Mouse (Mus musculus) layer of hippocampus, postnatal 10 days (tissue): ENCODE results near the gene Rnf222. TPM values are rescaled to one million over a fixed set of nuclear protein-coding genes. Genes with fewer than 3 reads are reported as not detected.
A peak's percentile ranks its signal among the peaks of the same experiment; 100 is the strongest.

Experiments used
- DNase-seq, 2 experiments: peaks; one replicate each; pipeline ENCODE4 v3.0.0; 2021; ENCODE audit warnings: low spot score in 2 of 2
- long read RNA-seq: library from polyadenylated mRNA; stranded (forward); transcript quantifications from one replicate; pipeline ENCODE4 v2.0.0, GENCODE M21; 2023
- total RNA-seq, 2 experiments: library from RNA; stranded (reverse); gene quantifications; 2 replicates each; pipeline ENCODE4 v1.2.3; 2021

The Rnf222 gene
- total RNA-seq, result not detected
- long read RNA-seq, result 0 reads

DNA sequence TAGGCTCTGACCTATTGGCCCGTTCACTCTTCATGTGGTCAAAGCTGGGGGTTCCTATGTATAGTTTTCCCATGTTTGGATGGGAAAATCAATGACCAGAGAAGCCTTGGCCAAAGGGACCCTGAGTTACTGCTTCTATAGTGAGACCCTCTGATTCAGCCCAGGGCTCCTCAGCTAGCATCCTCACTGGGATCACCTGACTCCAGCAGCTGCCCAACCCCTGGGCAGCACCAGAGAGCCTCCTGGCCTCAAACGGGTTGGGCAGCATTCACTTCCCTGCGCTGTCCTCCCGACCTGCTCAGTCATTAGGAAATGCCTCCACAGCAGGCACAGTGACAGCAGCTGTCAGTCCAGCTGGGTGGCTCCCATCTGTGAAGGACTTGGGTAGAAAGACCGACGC lies at the start of gene Rnf222:
Gene Rnf222, plus strand, starts transcription at position 301 of the 400 bp plus-strand sequence.
- DNase-seq, result no peak

DNA sequence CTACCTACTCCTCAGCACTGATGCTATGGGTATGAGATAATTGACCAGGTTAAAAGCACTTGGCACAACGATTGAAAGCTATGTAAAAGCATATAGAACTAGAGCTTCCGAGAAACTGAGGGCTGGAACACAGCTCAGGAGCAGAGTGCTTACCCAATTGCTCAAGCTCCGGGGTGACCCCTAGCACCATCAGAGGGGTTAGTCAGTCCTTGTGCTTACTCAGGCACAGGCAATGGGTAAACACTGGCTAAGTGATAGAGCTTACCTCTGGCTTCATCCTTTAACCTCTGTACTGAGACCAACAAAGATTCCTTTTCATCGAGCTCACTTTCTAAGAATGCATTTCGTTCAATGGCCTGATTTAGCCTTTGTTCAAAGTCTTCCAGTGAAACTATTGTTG lies 48.7 kb upstream of the Rnf222 start:
- no peak for DNase-seq

DNA sequence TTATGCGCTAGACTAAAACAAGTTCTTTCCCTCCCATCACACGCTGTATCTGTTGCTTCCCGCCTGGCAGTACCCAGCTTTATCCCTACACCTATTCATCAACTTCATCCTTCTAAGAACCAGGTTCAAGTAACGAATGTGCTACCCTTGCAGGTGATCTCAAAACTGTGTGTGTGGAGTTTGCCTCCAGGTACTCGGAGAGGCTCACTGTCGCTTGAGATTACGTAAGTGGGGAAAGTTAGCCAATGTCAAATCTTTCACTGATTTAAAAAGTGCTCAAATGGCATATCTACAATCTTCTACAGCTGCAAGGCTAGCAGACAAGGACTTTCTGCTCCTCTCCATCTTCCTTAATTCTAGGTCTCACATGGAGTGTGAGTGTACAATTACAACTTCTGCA lies 37.5 kb upstream of the Rnf222 start:
- DNase-seq, result no peak

DNA sequence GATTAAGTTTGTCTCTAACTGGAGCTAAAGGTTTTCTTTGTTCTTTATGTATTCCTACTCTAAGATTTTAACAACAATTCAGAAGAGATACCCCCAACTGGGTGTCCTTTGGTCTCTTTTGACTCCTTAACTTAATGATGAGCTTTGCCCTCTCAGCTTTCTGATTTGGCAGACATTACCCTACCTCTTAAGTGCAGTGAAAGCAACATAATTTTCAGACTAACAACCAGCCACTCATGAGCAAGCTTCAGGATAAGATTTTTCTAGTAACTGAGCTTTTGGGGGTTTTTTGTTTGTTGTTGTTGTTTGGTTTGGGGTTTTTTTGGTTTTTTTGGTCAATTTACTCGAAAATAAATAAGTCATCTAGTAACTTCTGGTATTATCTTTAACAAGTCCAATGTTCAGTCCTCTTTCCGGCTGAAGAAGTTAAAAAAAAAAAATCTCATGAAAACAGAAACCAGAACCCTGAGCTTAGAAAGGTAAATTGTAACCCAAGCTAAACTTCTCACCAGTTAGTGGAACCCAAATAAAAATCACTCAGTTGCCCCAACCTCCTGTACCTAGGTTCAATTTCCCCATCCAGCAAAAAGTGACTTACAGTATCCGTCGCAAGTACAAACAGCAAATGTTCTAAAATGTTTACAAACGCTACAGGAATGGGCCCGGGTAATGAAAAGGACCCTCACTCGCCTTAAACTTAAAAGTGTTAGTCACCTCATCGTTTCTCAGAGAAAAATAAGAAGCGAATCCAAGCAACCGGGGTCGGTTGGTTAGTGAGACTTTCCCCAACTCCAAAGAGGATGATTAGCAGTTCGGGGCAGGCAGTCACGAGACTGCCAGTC lies 36.5 kb upstream of the Rnf222 start:
- DNase-seq, result no peak

DNA sequence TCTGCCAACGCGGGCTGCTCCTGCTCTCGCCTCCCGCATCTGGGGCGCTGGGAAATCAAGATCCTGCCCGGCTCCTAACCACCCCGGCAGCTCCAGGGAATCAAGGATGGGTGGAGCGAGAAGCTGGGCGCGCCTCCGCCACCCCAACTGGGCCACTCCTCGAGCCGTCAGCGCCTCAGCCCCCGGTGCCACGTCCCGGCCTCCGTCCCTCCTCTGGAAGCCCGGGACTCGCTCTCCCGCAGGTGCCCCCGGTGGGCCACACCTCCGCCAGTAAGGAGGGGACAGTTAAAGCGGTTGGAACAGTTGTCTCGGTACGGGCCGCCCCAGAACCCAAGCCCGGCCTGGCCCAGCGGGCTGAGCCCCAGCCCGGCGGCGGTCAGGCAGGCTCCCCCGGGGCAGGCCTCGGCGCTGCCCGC lies 35.9 kb upstream of the Rnf222 start:
- DNase-seq, result no peak

DNA sequence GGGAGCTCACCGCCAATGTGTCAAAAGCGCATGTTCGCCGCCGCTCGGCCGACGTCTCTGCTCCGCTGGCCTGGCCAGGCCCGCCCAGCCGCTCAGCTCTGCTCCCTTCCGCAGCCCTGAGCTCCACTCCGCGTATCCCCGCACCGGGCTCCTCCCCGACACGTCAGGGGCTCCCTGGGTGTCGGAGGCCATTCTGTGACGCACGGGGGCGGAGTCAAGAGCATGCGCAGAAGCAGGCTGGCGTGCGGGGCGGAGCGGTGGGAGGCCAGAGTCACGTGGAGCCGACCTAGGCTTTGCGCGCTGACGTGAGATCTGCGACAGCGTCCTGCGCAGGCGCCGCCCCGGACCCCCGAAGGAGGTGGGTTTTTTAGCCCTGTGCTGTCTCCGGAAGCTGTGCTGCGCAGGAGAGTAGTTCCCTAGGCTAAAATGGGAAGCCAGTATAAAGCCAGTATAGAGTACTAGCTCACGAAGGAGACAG lies 35.4 kb upstream of the Rnf222 start:
- DNase-seq, result peak; percentile 100

DNA sequence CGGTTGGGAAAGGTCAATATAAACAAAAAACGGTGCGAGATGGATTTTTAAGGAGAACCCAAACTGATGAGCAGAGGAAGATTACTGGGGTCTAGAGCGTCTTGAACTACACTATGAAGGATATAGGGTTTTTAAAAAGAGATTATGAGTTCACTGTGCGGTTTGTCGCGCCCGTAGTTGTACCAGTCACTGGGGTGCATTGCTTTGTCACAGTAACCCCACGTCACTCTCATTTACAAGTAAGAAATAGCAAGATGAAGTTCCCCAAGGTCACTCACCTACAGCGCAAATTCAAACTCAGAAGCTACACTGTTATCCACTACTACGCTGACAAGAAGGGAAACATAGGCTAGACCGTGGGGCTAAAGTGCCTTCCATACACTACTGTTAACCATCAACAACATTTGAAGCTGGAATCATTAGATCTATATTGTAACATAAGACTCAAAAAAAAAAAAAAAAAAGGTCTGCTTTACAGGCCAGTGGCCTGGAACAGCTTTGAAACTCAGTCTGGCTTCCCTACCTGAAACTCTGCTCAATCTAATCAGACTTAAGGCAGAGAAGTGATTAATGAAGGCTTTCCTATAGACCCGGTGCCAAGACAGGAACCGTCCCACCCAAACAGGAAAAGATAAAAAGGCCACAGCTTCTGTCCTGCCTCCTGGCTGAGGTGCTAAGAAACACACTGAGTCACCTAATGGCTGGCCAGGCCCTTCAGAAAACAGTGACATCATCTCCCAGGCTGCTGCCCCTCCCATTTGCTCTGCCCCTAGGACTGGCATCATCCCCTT lies 34.5 kb upstream of the Rnf222 start:
- no peak for DNase-seq

DNA sequence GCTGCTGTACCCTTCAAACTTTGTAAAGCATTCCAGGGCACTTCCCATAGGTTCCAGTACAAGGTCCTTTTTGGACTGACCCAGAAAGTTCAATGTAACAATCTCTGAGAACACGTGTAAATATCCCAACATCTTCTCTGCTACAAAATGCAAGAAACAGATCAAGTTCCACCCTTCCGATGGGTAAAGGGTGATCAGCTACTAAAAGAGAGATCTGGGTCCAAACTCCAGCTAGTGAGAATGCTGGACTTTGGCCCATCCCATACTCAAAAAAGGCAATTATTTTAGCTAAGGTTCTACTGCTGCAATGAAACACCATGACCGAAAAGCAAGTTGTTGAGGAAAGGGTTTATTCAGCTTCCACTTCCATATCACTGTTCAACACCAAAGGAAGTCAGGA lies 33.7 kb upstream of the Rnf222 start:
- DNase-seq, result no peak

DNA sequence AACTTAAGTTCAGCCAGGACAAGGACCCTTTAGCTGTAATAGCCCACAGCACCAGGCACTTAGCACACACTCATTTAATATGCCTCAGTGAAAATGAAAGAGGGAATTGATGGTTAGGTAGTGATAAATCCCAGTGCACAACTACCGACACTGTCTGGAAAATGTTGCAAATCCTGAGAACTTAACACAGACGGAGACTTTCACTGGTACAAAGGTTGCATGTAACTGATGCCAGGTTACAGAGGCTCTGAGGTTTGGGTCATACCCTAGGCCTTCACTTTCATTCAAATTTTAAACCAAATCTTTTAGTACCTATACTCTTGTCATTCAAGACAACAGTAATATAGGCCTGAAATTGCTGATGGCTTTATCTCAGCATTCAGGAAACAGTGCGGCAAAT lies 31.0 kb upstream of the Rnf222 start:
- DNase-seq, result no peak

DNA sequence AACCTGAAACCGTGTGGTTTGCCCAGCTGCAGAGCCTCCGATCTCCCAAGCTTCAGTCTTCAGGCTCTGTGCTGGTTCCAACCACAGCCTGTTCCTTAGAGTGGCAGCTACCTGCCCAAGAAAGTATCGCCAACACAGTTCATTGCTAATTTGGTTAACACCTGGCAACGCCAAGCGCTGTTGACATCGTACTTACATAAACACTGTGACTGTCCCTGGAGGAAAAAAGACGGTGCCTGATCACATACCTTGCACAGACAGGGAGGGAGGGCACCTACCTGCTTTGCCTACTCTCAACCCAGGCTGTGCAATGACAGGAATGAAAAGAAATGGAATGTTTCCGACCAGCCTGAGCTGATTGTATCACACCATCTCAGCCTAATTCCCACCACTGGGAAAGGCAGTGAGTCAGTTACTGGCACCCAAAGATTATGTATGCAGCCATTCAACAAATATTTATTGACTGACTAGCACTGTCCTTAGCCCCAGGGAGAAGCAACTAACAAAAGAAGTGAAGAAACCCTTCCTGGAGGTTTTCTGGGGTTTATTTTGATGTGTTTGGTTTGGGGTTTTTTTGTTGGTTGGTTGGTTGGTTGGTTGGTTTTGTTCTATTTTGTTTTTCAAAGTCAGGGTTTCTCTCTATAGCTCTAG lies 28.3 kb upstream of the Rnf222 start:
- no peak for DNase-seq

DNA sequence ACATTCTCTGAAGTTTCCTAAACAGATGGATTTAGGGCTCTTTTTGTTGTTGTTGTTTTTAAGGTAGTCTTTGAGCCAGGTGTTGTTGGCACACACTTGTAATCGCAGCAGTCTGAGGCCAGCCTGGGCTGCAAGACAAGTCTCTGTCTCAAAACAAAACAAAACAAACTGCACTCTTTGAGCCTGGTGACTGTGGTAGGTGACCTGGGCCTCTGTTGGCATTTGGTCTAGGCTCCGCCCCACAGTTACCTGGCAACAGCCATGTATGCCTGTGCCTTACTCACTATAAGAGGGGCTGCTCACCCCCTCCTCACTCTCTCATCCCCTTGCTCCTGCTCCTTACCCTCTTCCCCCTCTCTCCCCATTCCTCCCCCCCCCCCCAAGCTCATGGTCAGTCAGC lies 26.1 kb upstream of the Rnf222 start:
- DNase-seq, result no peak

DNA sequence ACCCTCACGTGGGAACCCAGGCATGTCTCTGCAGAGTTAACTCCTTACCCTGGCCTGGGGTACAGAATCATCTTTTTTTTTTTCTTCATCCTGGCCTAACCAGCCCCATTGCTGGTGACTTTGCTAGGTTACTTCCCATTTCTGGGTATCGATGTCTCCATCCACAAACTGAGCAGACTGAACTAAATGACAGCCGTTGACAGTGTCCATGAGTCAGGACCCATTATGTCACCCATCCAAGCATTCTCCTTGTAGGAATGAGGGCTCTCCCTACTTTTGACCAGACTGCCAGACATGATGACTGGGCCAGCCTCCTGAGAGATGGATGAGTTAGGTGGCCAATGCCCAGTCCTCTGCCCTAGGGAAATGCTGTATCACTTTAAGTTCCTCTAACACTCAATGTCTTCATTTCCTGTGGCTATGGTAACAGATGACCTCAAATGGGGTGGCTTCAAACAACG lies 24.7 kb upstream of the Rnf222 start:
- DNase-seq, result no peak

DNA sequence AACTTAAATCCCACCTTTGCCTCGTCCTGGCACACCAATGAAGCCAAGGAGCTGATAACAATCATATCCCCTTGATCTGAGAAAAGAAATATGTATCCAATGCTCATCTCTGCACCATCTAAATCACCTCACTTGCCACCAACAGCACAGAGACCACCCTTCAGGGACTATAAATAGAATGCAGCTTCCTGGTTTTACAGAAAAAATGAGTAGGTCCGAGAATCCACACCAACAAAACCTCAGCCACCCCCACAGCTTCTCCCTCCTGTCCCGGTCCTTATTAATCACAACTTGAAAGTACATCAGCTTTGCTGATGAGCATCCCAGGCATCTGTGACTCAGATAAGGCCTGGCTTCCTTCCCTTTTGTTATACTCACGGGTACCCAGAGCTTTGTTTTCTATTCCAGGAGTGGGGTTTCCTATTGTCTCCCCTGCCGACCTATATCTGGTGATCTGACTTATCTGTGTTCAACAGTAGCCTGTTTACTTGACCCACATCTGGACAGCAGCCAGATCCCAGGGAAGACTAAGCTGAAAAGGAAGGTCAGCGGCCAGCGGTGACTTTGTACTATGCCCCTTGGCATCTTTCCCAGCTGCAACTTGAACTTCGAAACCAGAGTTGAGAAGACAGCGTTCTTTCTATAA lies 23.7 kb upstream of the Rnf222 start:
- DNase-seq, result no peak

DNA sequence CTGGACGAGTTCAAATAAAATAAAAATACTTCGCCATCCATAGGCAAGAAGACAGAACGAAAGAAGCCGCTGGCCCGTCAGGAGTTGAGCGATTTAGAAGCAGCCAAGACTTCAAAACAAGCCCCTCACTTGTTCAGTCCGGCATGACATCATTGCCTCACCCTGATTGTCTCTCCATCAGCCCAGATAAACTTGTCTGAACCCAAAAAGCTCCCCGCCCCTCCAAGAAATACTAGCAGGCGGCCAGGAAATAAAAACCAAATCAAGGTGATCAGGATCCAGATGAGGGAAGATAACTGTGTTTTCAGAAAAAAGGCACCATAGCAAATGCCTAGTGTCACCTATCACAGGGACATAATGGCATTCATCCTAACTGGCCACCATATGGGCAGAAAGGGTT lies 17.1 kb upstream of the Rnf222 start:
- DNase-seq, result no peak

DNA sequence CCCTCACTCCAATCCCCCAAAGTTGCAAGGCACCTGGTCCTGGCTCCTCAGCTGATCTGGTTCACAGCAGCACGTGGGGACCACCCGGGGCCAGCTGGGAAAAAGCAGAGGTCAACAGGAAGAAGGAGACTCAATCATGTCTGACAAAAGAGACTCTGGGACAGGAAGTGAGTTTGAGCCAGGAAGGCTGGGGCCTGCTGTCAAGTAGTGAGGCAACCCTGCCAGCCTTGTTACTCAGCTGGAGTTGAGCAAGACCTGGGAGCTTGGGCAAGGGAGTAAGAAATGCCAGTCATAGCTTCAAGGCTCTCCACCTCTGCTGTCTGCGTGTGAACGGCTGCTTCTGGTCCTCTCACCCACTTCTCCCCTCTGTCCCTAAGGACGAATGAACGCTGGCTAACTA lies 16.6 kb upstream of the Rnf222 start, which contains the start of gene Ndel1:
Gene Ndel1, minus strand, starts transcription at position 111 of the 400 bp plus-strand sequence.
- DNase-seq, result no peak

DNA sequence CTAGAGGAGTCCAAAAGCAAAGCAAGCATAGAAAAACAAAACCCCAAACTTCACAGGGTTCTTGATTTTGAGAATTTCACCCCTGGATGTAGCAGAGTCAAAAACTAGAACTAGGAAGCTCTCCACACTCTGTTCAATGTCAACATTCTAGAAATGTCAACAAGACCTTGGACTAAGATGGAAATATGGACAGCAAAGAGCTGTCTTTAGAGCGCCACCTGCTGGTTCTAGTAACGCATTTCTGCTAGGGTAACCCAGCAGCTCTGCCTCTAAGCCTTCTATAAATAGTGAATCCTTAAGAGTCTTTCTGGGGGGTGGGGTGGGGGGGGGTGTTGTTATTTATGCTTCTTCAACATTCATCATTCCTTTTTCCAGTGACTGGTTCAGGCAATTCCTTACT lies 13.5 kb upstream of the Rnf222 start:
- DNase-seq, result peak; percentile 42 to 64

DNA sequence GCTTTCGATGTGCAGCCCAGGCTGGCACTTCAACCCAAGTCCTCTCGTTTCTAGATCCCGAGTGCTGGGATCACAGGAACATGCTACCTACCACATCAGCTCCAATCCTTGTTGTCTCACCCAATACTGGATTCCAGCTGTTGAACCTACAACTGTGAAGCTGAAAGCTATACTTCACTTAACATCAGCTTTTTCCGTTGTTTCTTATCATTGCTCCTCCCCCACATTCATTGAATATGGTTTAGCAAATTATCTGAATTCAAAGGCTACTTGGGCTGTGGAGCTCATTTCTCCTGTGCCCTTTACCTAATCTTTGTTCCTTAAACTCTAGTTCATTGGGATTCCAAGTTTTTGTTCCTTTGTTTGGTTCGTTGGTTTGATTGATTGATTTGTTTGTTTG lies 9.5 kb upstream of the Rnf222 start:
- DNase-seq, result no peak

DNA sequence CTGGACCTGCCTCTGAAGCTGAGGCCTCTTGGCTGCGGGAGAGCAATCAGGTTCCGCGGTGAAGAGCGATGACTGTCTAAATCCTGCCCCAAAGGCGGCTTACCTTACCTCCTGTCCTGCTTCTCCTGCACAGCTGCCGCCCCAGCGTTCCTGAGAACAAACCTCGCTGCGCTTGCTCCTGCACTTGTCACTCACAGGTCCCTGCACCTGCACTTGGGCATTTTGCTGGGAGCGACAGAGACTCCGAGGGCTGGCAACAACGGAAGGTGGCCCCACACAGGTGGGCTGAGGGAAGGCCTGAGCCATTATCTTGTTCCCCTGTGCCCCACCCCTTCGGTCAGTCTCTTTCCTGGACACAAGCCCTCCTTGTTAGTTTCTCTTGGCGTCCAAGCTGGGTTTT lies 6.2 kb upstream of the Rnf222 start:
- no peak for DNase-seq

DNA sequence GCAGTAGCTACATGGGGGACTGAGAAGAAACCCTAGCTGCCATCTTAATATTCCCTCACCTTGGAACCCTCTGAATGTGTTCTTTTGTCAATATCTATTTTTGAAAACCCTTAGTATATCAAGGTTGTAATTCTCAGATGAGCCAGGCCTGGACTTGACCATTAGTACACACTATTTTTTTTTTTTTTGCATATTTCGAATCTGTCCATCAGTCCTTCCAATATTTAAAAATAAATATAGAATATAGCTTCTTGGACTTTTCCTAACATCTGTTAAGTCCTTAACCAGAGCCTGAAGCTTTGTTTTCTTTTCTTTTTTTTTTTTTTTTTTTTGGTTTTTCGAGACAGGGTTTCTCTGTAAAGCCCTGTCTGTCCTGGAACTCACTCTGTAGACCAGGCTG lies 4.5 kb upstream of the Rnf222 start:
- no peak for DNase-seq

DNA sequence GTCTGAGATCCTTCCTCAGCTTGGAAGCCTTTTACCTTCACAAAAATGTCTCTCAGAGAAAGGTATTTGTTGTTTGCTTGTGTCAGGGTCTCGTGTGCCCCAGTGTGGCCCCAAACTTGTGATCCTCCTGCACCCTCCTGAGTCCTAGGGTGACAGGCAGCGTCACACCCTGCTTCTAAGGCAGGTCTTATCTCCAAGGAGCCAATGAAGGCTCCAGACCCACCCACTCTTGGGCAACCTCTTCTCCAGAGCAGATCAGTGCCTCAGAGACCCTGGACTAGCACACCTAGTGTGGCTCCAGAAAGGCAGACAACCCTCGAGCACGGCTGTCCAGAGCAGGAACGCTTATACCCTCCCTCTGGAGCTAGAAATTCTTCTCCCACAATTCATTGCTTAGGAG lies 4.0 kb upstream of the Rnf222 start:
- DNase-seq, result no peak

DNA sequence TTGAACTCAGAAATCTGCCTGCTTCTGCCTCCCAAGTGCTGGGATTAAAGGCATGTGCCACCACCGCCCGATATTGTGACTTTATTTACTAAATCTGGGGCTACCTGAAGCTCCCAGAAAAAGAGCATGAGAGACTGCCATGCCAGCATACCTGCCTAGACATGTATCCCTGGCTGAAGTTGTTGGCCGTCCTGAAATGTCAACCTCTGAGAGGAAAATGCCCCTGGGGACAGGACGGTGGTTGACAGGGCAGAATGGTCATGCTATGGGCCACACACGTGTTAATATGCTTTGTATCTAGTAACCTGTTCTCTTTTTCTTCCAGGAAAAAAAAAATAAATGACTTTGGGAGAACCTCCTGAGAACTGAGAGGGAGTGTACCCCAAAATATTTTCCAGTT lies 2.3 kb upstream of the Rnf222 start:
- no peak for DNase-seq
